23 mouse cellular contexts compared by ENCODE assay signal in the genomic region with DNA sequence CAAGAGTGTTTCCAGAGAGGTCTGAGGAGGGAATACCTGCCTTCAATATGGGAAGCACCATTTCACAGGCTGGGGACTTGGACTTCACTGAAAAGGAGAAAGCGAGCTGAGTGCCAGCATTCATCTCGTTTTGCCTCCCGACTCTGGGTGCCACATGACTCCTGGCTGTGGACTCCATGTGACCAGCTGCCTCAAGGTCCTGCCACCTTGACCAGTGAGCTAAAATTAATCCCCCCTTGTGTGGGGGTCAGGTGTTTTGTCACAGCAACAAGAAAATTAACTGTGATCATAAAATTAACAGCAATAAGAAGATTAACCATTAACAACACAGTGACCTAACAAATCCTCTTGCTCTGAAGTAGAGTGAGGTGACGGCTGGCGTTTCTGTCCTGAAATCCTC.
"Had no signal": no experiment of that assay in that cellular context is flagged by ENCODE, and none has a peak within 500 bp of the region (broad histone marks: within the 10 kb centered on the region; RNA-seq: fewer than 3 reads in every experiment).

No protein-coding gene starts in this region.

- ATAC-seq: forebrain, embryonic 16.5 days; inflammation-experienced regulatory T-cells, adult 6 months; intestine, embryonic 15.5 days; intestine, postnatal 0 days; liver, embryonic 12.5 days had no signal

- DNase-seq: gastrocnemius, adult 2 months; gastrocnemius, postnatal 10 days; gastrocnemius, postnatal 25 days; heart, adult 18-20 months; heart, postnatal 10 days; heart, postnatal 4 days; layer of hippocampus, adult 9-11 months; layer of hippocampus, postnatal 36 days; left cerebral cortex, postnatal 4 days; lung, adult 18-20 months had no signal

- H3K9me3 ChIP-seq: heart, embryonic 10.5 days; heart, embryonic 12.5 days; hindbrain, embryonic 10.5 days; hindbrain, embryonic 12.5 days; hindbrain, embryonic 15.5 days; intestine, embryonic 15.5 days; limb, embryonic 13.5 days; limb, embryonic 15.5 days; liver, embryonic 12.5 days had no signal

- H3K9ac ChIP-seq: heart, embryonic 12.5 days; hindbrain, embryonic 12.5 days; hindbrain, embryonic 15.5 days; intestine, embryonic 15.5 days; limb, embryonic 13.5 days; limb, embryonic 15.5 days; liver, embryonic 12.5 days; liver, embryonic 14.5 days had no signal

- H3K27me3 ChIP-seq: heart, embryonic 12.5 days; hindbrain, embryonic 12.5 days; hindbrain, embryonic 15.5 days; intestine, embryonic 15.5 days; liver, embryonic 12.5 days had no signal

- H3K36me3 ChIP-seq: heart, embryonic 10.5 days; heart, embryonic 12.5 days; hindbrain, embryonic 10.5 days; hindbrain, embryonic 12.5 days; hindbrain, embryonic 15.5 days; intestine, embryonic 15.5 days; limb, embryonic 13.5 days; limb, embryonic 15.5 days; liver, embryonic 12.5 days had no signal

- H3K4me1 ChIP-seq: intestine, embryonic 15.5 days; limb, embryonic 13.5 days; limb, embryonic 15.5 days; liver, embryonic 12.5 days had no signal

- H3K4me3 ChIP-seq: gastrocnemius, adult 2 months; heart, embryonic 10.5 days; heart, embryonic 12.5 days; hindbrain, embryonic 10.5 days; hindbrain, embryonic 12.5 days; hindbrain, embryonic 15.5 days; intestine, embryonic 15.5 days; limb, embryonic 13.5 days; limb, embryonic 15.5 days; liver, embryonic 12.5 days had no signal

- H3K4me2 ChIP-seq: heart, embryonic 12.5 days; hindbrain, embryonic 12.5 days; hindbrain, embryonic 15.5 days; intestine, embryonic 15.5 days; limb, embryonic 13.5 days; limb, embryonic 15.5 days; liver, embryonic 12.5 days had no signal

- H3K27ac ChIP-seq: gastrocnemius, adult 2 months; heart, embryonic 10.5 days; hindbrain, embryonic 10.5 days; hindbrain, embryonic 12.5 days; hindbrain, embryonic 15.5 days; intestine, embryonic 15.5 days; limb, embryonic 13.5 days; limb, embryonic 15.5 days; liver, embryonic 12.5 days; liver, embryonic 14.5 days had no signal
